Mouse (Mus musculus) mouse trophoblast stem cell (cell line): ENCODE results near the gene Sarnp.

Source experiments
- in situ Hi-C, 2 experiments: fragments of 300-500 bp; cut with MseI, MboI; formaldehyde crosslinking; loops; 2 replicates in 1 of 2; 3 replicates in 1 of 2; pipeline ENCODE4 v1.15.1; 2025

Gene Sarnp

GRCm38 (mm10) chr10:128890383-128891295 is 73.5 kb downstream of the Sarnp start:
- in situ Hi-C loops: no loop called here

GRCm38 (mm10) chr10:128891296-128892094 is 74.4 kb downstream of the Sarnp start, which contains the start of gene Gdf11:
Gene Gdf11, minus strand, starts transcription at chr10:128891718.
- in situ Hi-C loops: no loop called here

GRCm38 (mm10) chr10:128892246-128892645 is 75.1 kb downstream of the Sarnp start:
- in situ Hi-C loops: no loop called here

- in situ Hi-C loops: no loop called here
Observed at GRCm38 (mm10) chr10:128895437-128895836, 78.3 kb downstream of the Sarnp start.

GRCm38 (mm10) chr10:128895952-128896693 is 79.0 kb downstream of the Sarnp start:
- in situ Hi-C loops: no loop called here

GRCm38 (mm10) chr10:128896807-128897206 is 79.7 kb downstream of the Sarnp start:
- in situ Hi-C loops: no loop called here

- in situ Hi-C loops: no loop called here
Observed at GRCm38 (mm10) chr10:128897501-128897900, 80.4 kb downstream of the Sarnp start.

- in situ Hi-C loops: no loop called here
Observed at GRCm38 (mm10) chr10:128899759-128900490, 82.8 kb downstream of the Sarnp start.

- in situ Hi-C loops: no loop called here
Observed at GRCm38 (mm10) chr10:128900698-128901097, 83.6 kb downstream of the Sarnp start, which contains the start of gene Cd63. Gene Cd63, plus strand, starts transcription at chr10:128900989.

GRCm38 (mm10) chr10:128901409-128901808 is 84.3 kb downstream of the Sarnp start:
- in situ Hi-C loops: no loop called here

GRCm38 (mm10) chr10:128902409-128902988 is 85.4 kb downstream of the Sarnp start:
- in situ Hi-C loops: no loop called here

GRCm38 (mm10) chr10:128904812-128905211 is 87.7 kb downstream of the Sarnp start:
- in situ Hi-C loops: no loop called here

- in situ Hi-C loops: no loop called here
Observed at GRCm38 (mm10) chr10:128908778-128909448, 91.8 kb downstream of the Sarnp start.

GRCm38 (mm10) chr10:128909567-128910028 is 92.5 kb downstream of the Sarnp start:
- in situ Hi-C loops: loop anchor here in 1 of 2 experiments (10.0 kb wide), 1 partner anchor 65 kb away; no protein-coding TSS in a partner anchor

- in situ Hi-C loops: loop anchor here in 1 of 2 experiments (10.0 kb wide), 1 partner anchor 65 kb away; no protein-coding TSS in a partner anchor
Observed at GRCm38 (mm10) chr10:128910066-128910841, 93.1 kb downstream of the Sarnp start.

GRCm38 (mm10) chr10:128911430-128911829 is 94.3 kb downstream of the Sarnp start:
- in situ Hi-C loops: loop anchor here in 1 of 2 experiments (10.0 kb wide), 1 partner anchor 63 kb away; no protein-coding TSS in a partner anchor

GRCm38 (mm10) chr10:128912268-128912667 is 95.1 kb downstream of the Sarnp start:
- in situ Hi-C loops: loop anchor here in 1 of 2 experiments (10.0 kb wide), 1 partner anchor 63 kb away; no protein-coding TSS in a partner anchor

GRCm38 (mm10) chr10:128912791-128913190 is 95.7 kb downstream of the Sarnp start:
- in situ Hi-C loops: loop anchor here in 1 of 2 experiments (10.0 kb wide), 1 partner anchor 62 kb away; no protein-coding TSS in a partner anchor
